Mouse (Mus musculus): ENCODE results near the gene Nav2. TPM values are rescaled to one million over a fixed set of nuclear protein-coding genes. Genes with fewer than 3 reads are reported as not detected.

The Nav2 gene
- total RNA-seq, 2 experiments from 2014 or later, result 26.1 to 38.7 TPM

- ATAC-seq (replicated peaks; ENCODE audit: poor library complexity, severe bottlenecking), result no peak
Observed at GRCm38 (mm10) chr7:49337710-49338109, 429.2 kb downstream of the Nav2 start.

GRCm38 (mm10) chr7:49339953-49340352 is 431.4 kb downstream of the Nav2 start:
- ATAC-seq (replicated peaks; ENCODE audit: poor library complexity, severe bottlenecking), result no peak

GRCm38 (mm10) chr7:49341151-49341918 is 432.8 kb downstream of the Nav2 start:
- peak; percentile 60 for ATAC-seq (replicated peaks; ENCODE audit: poor library complexity, severe bottlenecking)

- no peak for ATAC-seq (replicated peaks; ENCODE audit: poor library complexity, severe bottlenecking)
Observed at GRCm38 (mm10) chr7:49341919-49342529, 433.5 kb downstream of the Nav2 start.

- ATAC-seq (replicated peaks; ENCODE audit: poor library complexity, severe bottlenecking), result no peak
Observed at GRCm38 (mm10) chr7:49342556-49343080, 434.1 kb downstream of the Nav2 start.

GRCm38 (mm10) chr7:49343081-49343600 is 434.6 kb downstream of the Nav2 start:
- ATAC-seq (replicated peaks; ENCODE audit: poor library complexity, severe bottlenecking), result peak; percentile 47

- ATAC-seq (replicated peaks; ENCODE audit: poor library complexity, severe bottlenecking), result no peak
Observed at GRCm38 (mm10) chr7:49343752-49344484, 435.4 kb downstream of the Nav2 start.

GRCm38 (mm10) chr7:49347338-49348272 is 439.1 kb downstream of the Nav2 start:
- ATAC-seq (replicated peaks; ENCODE audit: poor library complexity, severe bottlenecking), result no peak

- no peak for ATAC-seq (replicated peaks; ENCODE audit: poor library complexity, severe bottlenecking)
Observed at GRCm38 (mm10) chr7:49348636-49349035, 440.1 kb downstream of the Nav2 start.

GRCm38 (mm10) chr7:49350321-49351007 is 441.9 kb downstream of the Nav2 start:
- no peak; the same call in 1 of the 2 replicates for ATAC-seq (replicated peaks; ENCODE audit: poor library complexity, severe bottlenecking)

GRCm38 (mm10) chr7:49351596-49352258 is 443.2 kb downstream of the Nav2 start:
- no peak for ATAC-seq (replicated peaks; ENCODE audit: poor library complexity, severe bottlenecking)

- peak; percentile 35; the same call in 1 of the 2 replicates for ATAC-seq (replicated peaks; ENCODE audit: poor library complexity, severe bottlenecking)
Observed at GRCm38 (mm10) chr7:49357441-49358165, 449.1 kb downstream of the Nav2 start.

GRCm38 (mm10) chr7:49359120-49359519 is 450.6 kb downstream of the Nav2 start:
- no peak for ATAC-seq (replicated peaks; ENCODE audit: poor library complexity, severe bottlenecking)

- no peak for ATAC-seq (replicated peaks; ENCODE audit: poor library complexity, severe bottlenecking)
Observed at GRCm38 (mm10) chr7:49360597-49360996, 452.1 kb downstream of the Nav2 start.

- ATAC-seq (replicated peaks; ENCODE audit: poor library complexity, severe bottlenecking), result no peak
Observed at GRCm38 (mm10) chr7:49361465-49362090, 453.1 kb downstream of the Nav2 start.

GRCm38 (mm10) chr7:49364486-49365162 is 456.1 kb downstream of the Nav2 start:
- no peak for ATAC-seq (replicated peaks; ENCODE audit: poor library complexity, severe bottlenecking)

- no peak for ATAC-seq (replicated peaks; ENCODE audit: poor library complexity, severe bottlenecking)
Observed at GRCm38 (mm10) chr7:49368590-49368989, 460.1 kb downstream of the Nav2 start.

Data from granulocyte monocyte progenitor cell, adult 5-6 weeks (primary cell).